Mouse (Mus musculus): ENCODE measurements around the gene Vapb. TPM values are rescaled to one million over a fixed set of nuclear protein-coding genes. Genes with fewer than 3 reads are reported as not detected.

The Vapb gene
- polyA plus RNA-seq, 1 experiment from 2014 or later: 8.8 TPM

DNA sequence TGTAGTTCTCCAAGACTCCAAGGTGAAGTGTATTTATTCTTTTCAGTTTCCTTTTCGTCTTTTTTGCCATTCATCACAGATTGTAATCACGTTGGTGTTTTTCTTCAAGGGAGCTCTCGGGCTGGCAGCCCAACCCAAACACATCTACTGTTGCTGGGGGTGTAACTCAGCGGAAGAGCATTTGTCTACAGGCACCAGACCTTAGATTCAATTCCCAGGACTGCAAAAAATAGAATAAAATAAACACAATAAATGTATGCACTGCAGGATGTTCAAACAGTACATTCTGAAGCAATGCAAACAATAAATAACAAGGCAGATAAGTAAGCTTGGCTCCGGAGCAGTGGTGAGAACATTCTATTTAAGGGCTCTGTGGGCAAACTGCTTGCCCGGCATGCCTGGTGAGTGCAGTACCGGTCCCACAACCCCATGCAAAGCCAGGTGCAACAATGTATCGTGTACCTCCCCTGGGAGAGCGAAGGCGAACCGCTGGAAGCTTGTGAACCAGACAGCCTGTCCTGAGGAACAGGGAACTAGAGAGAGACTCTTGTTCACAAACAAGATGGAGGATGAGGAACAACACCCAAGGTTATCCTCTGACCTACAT, 15.0 kb upstream of the Vapb start:
- peak; percentile 52; the same call in 1 of the 2 replicates for ATAC-seq (ENCODE audit: insufficient read depth)
- Histone ChIP-seq H3K27ac (ENCODE audit: low read depth) (no peak overlapping the region), H3K4me3 (ENCODE audit: low read depth, low read length) (no peak overlapping the region), H3K36me3 (ENCODE audit: insufficient read depth) (no peaks in the 10 kb centered on the region), H3K4me1 (ENCODE audit: insufficient read depth) (peaks cover 6% of the 10 kb centered on the region; the same call in 1 of the 2 replicates), H3K4me2 (no peak overlapping the region), H3K27me3 (ENCODE audit: insufficient read depth, low read length) (no peaks in the 10 kb centered on the region), H3K9me3 (ENCODE audit: low read depth, low read length) (no peaks in the 10 kb centered on the region), H3K9ac (no peak overlapping the region)
- 39% methylated on average over 11 of the region's 11 CpGs for WGBS
- no peak for TF ChIP-seq CTCF (IDR thresholded peaks at IDR 0.05; ENCODE audit: low read depth)
- DNase-seq: peak; percentile 25

DNA sequence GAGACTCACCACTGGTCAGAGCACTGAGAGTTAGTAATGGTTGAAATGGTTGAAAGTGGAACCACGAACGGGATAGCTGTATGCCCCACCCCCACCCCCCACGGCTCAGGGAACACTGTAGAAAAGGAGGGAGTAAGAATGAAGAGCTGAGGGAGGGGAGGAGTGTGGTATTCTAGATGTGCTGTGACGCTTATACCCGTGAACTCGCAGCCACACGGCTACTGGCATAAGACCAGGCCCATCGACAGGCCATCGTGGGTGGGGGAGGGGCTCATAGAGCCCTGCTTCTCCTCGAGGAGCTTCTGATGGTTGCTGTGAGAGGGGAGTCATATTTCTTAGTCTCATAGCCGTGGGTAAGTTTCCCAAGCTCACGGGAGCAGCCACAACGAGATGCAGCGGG, 12.9 kb upstream of the Vapb start:
- no peak overlapping the region for H3K27ac ChIP-seq (ENCODE audit: low read depth)
- peak; percentile 39; the same call in 1 of the 2 replicates for ATAC-seq (ENCODE audit: insufficient read depth)
- peak; percentile 14 for DNase-seq

DNA sequence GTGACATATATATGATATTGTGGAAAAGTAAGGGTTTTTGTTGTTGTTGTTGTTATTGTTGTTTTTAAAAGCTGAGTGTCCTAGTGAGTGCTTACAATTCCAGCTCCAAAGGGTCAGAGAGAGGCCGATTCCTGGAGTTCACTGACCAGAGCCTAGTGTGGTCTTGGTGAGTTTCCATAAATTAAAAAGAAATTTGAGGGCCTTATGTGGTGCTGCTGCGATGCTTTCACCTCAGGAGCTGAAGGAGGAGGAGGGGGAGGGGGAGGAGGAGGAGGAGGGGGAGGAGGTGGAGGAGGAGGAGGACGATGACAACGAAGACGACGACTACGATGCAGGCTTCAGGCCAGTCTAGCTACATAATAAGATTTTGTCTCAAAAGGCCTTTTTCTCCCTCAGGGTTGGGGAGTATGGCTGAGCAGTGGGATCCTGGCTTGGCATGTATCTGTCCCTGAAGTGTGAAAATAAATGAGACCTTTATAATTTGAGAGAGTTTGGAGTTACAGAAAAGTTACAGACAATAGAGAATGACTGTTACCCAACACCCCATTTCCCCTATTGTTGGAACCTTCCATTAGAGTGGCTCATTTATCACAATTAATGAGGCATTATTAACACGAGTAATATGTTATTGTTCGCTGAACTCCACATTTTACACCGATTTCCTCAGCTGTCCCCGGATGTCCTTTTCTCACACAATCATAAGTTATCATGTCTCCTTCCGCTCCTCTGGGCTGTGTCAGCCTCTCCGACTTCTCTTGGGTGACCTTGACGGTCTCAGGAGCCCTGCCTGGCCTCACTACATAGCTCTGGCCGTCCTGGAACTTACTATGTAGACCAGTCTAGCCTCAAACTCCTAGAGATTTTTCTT, 12.1 kb upstream of the Vapb start:
- TF ChIP-seq CTCF (IDR thresholded peaks at IDR 0.05; ENCODE audit: low read depth): no peak
- Histone ChIP-seq H3K9ac (no peak overlapping the region), H3K27me3 (ENCODE audit: insufficient read depth, low read length) (no peaks in the 10 kb centered on the region), H3K4me3 (ENCODE audit: low read depth, low read length) (no peak overlapping the region), H3K4me2 (no peak overlapping the region), H3K4me1 (ENCODE audit: insufficient read depth) (peaks cover 6% of the 10 kb centered on the region; the same call in 1 of the 2 replicates), H3K9me3 (ENCODE audit: low read depth, low read length) (no peaks in the 10 kb centered on the region), H3K36me3 (ENCODE audit: insufficient read depth) (no peaks in the 10 kb centered on the region), H3K27ac (ENCODE audit: low read depth) (no peak overlapping the region)
- ATAC-seq (ENCODE audit: insufficient read depth) (peak; percentile 29; the same call in 1 of the 2 replicates), DNase-seq (no peak)
- 56% methylated on average over 15 of the region's 15 CpGs for WGBS

More for the DNA sequence above, 12.9 kb upstream of the Vapb start:
- H3K27me3 ChIP-seq (ENCODE audit: insufficient read depth, low read length): no peaks in the 10 kb centered on the region
- 26% methylated on average over 14 of the region's 14 CpGs for WGBS
- H3K9me3 ChIP-seq (ENCODE audit: low read depth, low read length): no peaks in the 10 kb centered on the region
- H3K4me3 ChIP-seq (ENCODE audit: low read depth, low read length): no peak overlapping the region
- peak overlapping the region; percentile 18; the same call in 1 of the 2 replicates for H3K4me2 ChIP-seq
- no peak for TF ChIP-seq CTCF (IDR thresholded peaks at IDR 0.05; ENCODE audit: low read depth)
- no peak overlapping the region for H3K9ac ChIP-seq
- H3K4me1 ChIP-seq (ENCODE audit: insufficient read depth): peaks cover 6% of the 10 kb centered on the region; the same call in 1 of the 2 replicates
- H3K36me3 ChIP-seq (ENCODE audit: insufficient read depth): no peaks in the 10 kb centered on the region

DNA sequence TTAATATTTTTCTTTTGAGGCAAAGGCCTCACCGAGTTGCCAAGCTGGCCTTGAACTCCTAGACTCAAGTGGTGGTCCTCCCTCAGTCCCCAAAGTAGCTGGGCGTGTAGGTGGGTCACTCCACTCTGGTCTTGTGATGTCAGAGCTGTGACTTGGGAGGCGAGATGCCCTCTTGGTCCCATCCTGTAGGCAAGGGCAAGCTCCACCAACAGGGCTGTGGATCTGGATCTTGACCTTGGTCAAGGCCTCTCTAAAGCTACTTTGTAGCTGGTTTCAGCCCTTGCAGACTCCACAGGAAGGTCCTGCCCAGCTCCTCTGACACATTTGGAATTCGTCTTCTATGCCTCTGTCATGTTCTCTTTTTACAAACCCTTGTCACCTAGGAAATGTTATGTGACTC, 11.5 kb upstream of the Vapb start:
- Histone ChIP-seq H3K27ac (ENCODE audit: low read depth) (no peak overlapping the region), H3K9ac (no peak overlapping the region)
- 77% methylated on average over 4 of the region's 4 CpGs for WGBS

DNA sequence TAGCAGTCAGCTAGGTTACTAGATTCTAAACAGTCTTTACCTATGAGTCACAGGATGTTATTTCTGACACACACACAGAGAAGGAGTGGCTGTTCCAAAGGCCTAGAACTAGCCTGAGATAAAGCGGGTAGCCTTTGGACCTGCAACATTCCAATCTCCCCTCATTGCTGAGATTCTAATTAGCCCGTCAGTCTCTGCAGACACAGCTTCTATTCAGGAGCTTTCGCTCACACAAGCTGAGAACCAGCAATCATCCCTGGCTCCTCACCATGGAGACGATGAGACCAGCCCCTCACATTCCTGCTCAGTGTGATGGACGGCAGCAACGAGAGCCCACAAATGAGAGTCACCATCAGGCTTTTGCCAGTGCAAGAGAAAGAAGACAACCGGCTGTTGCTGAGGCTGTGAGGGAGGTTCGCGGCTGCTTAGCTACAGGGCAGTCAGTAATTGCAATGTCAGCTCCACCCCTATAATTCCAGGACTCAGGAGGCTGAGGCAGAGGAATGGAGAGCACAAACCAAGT, 6.8 kb upstream of the Vapb start:
- H3K36me3 ChIP-seq (ENCODE audit: insufficient read depth): no peaks in the 10 kb centered on the region
- no peak overlapping the region for H3K27ac ChIP-seq (ENCODE audit: low read depth)
- DNase-seq: peak; percentile 42
- peak overlapping the region; percentile 7; the same call in 1 of the 2 replicates for H3K4me2 ChIP-seq
- no peaks in the 10 kb centered on the region for H3K9me3 ChIP-seq (ENCODE audit: low read depth, low read length)
- no peak overlapping the region for H3K4me3 ChIP-seq (ENCODE audit: low read depth, low read length)
- ATAC-seq (ENCODE audit: insufficient read depth): peak; percentile 51; the same call in 1 of the 2 replicates
- no peaks in the 10 kb centered on the region for H3K27me3 ChIP-seq (ENCODE audit: insufficient read depth, low read length)
- no peaks in the 10 kb centered on the region for H3K4me1 ChIP-seq (ENCODE audit: insufficient read depth)
- 12% methylated on average over 9 of the region's 9 CpGs for WGBS
- TF ChIP-seq CTCF (IDR thresholded peaks at IDR 0.05; ENCODE audit: low read depth): no peak
- H3K9ac ChIP-seq: no peak overlapping the region

More for the DNA sequence above, 11.5 kb upstream of the Vapb start:
- ATAC-seq (ENCODE audit: insufficient read depth): no peak
- Histone ChIP-seq H3K9me3 (ENCODE audit: low read depth, low read length) (no peaks in the 10 kb centered on the region), H3K36me3 (ENCODE audit: insufficient read depth) (no peaks in the 10 kb centered on the region), H3K4me3 (ENCODE audit: low read depth, low read length) (no peak overlapping the region), H3K4me1 (ENCODE audit: insufficient read depth) (peaks cover 6% of the 10 kb centered on the region; the same call in 1 of the 2 replicates), H3K27me3 (ENCODE audit: insufficient read depth, low read length) (no peaks in the 10 kb centered on the region), H3K4me2 (no peak overlapping the region)
- TF ChIP-seq CTCF (IDR thresholded peaks at IDR 0.05; ENCODE audit: low read depth): no peak
- DNase-seq: no peak

DNA sequence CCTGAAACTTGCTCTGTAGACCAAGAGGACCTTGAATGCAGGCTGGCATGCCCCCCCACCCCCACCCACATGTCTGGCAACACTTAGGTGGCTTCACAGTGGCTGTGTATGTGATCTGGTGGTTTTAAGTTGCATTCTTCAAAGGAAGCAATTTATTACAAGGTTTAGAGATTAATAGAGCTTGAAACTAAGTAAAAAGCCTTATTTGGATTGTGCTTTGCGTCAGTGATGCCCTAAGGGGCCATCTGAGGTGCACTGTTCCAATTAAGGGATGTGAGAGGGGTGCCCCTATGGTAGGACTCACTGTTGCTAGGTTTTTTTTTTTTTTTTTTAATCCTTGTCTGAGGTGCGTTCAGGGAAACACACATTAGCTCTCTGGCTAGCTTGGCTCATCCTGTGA, 2.9 kb upstream of the Vapb start:
- peaks cover 5% of the 10 kb centered on the region; the same call in 1 of the 2 replicates for H3K4me1 ChIP-seq (ENCODE audit: insufficient read depth)
- H3K36me3 ChIP-seq (ENCODE audit: insufficient read depth): no peaks in the 10 kb centered on the region
- H3K4me3 ChIP-seq (ENCODE audit: low read depth, low read length): no peak overlapping the region
- H3K9me3 ChIP-seq (ENCODE audit: low read depth, low read length): no peaks in the 10 kb centered on the region
- no peak for TF ChIP-seq CTCF (IDR thresholded peaks at IDR 0.05; ENCODE audit: low read depth)
- no peaks in the 10 kb centered on the region for H3K27me3 ChIP-seq (ENCODE audit: insufficient read depth, low read length)
- DNase-seq (no peak), ATAC-seq (ENCODE audit: insufficient read depth) (no peak)
- no peak overlapping the region for H3K4me2 ChIP-seq
- H3K9ac ChIP-seq: no peak overlapping the region
- 60% methylated on average over 2 of the region's 2 CpGs for WGBS
- no peak overlapping the region for H3K27ac ChIP-seq (ENCODE audit: low read depth)

DNA sequence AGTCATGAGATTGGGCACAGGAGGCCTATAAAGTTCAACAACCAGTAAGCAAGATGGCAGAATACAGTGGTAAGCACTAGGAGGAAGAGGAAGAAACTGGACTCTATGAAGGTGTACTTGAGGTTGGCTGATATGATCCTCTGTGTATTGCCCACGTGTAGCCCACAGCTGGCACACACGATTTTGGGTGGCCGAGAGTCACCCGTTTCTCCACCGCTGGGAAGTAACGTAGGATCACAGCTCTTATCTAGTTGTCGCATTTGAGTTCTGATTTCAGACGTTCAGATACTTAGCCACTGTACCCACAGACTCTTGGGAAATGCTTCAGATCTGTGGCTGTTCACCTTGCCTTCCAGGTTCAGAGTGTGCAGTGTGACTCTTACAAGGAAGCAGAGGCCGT, 921 bp downstream of the Vapb start:
- no peaks in the 10 kb centered on the region for H3K9me3 ChIP-seq (ENCODE audit: low read depth, low read length)
- H3K27ac ChIP-seq (ENCODE audit: low read depth): no peak overlapping the region
- TF ChIP-seq CTCF (IDR thresholded peaks at IDR 0.05; ENCODE audit: low read depth): no peak
- ATAC-seq (ENCODE audit: insufficient read depth): no peak
- H3K27me3 ChIP-seq (ENCODE audit: insufficient read depth, low read length): no peaks in the 10 kb centered on the region
- H3K4me1 ChIP-seq (ENCODE audit: insufficient read depth): peaks cover 5% of the 10 kb centered on the region
- H3K4me2 ChIP-seq: peak overlapping the region; percentile 83
- peak overlapping the region; percentile 90 for H3K4me3 ChIP-seq (ENCODE audit: low read depth, low read length)
- WGBS: 75% methylated on average over 9 of the region's 9 CpGs
- H3K36me3 ChIP-seq (ENCODE audit: insufficient read depth): 0 out of 2 replicates have a peak, but pooled peaks cover 3% of the 10 kb centered on the region
- DNase-seq: no peak
- peak overlapping the region; percentile 79 for H3K9ac ChIP-seq

Measured in lung, embryonic 14.5 days (tissue).